In genomic region chr17:12804584-12805445, GRCm38 (mm10) we compare ENCODE assay signal across 20 mouse cellular contexts. TPM values are rescaled to one million over a fixed set of nuclear protein-coding genes. Genes with fewer than 3 reads are reported as not detected.
A peak's percentile ranks its signal among the peaks of the same experiment; 100 is the strongest.
DNase-seq lines count a peak whose midpoint lies in the region; ATAC-seq lines count a peak whose summit lies in the region.
"Had no signal": no experiment of that assay in that cellular context is flagged by ENCODE, and none has a peak within 500 bp of the region (broad histone marks: within the 10 kb centered on the region; RNA-seq: fewer than 3 reads in every experiment).

No protein-coding gene starts in this region.

- no peak for ATAC-seq in heart, embryonic 11.5 days (replicated peaks; ENCODE audit: insufficient number of reproducible peaks, low FRiP score, low TSS enrichment)

- no peak overlapping the region for H3K4me2 ChIP-seq in heart, embryonic 11.5 days
- H3K4me2 ChIP-seq: hindbrain, embryonic 12.5 days; lung, embryonic 14.5 days had no signal

- H3K27me3 ChIP-seq in heart, embryonic 11.5 days (ENCODE audit: control insufficient read depth, insufficient read depth, low read length), result no peaks in the 10 kb centered on the region
- H3K27me3 ChIP-seq: CH12.LX; hindbrain, embryonic 12.5 days had no signal

- H3K36me3 ChIP-seq in heart, embryonic 11.5 days (ENCODE audit: control insufficient read depth, insufficient read depth, low read length), result no peaks in the 10 kb centered on the region
- H3K36me3 ChIP-seq: hindbrain, embryonic 12.5 days; midbrain, embryonic 10.5 days had no signal

- H3K27ac ChIP-seq in heart, embryonic 11.5 days (ENCODE audit: low read depth, low read length), result 0 out of 2 replicates have a peak overlapping the region, but pooled peaks have one; percentile 15
- H3K27ac ChIP-seq: embryonic facial prominence, embryonic 10.5 days; gastrocnemius, adult 2 months; heart, adult 2 months; hindbrain, embryonic 12.5 days; midbrain, embryonic 10.5 days had no signal

- DNase-seq in adrenal gland, adult (ENCODE audit: inconsistent age in 2 of 2, low spot score in 1 of 2), result peak; percentile 71 to 83
- DNase-seq in adrenal gland, postnatal 25 days, result no peak
- no peak for DNase-seq in heart, adult 8-10 months (ENCODE audit: low spot score)
- peak; percentile 30 for DNase-seq in testis, postnatal 10 days (ENCODE audit: low spot score)
- DNase-seq in testis, postnatal 14 days (ENCODE audit: low spot score), result no peak
- no peak for DNase-seq in urinary bladder, adult 2 months (ENCODE audit: low spot score)
- no peak for DNase-seq in kidney, postnatal 10 days
- DNase-seq: cerebellum, adult 9-10 months; gastrocnemius, adult 2 months; kidney, adult 8-10 months; lung, embryonic 14.5 days; lung, postnatal 4 days; retina, postnatal 1 day; thymus, postnatal 14 days had no signal

- no peak overlapping the region for H3K4me3 ChIP-seq in heart, embryonic 11.5 days (ENCODE audit: low read depth, low read length)
- H3K4me3 ChIP-seq: embryonic facial prominence, embryonic 10.5 days; gastrocnemius, adult 2 months; heart, adult 2 months; hindbrain, embryonic 12.5 days; midbrain, embryonic 10.5 days had no signal

- no peak overlapping the region for H3K9ac ChIP-seq in heart, embryonic 11.5 days (ENCODE audit: low read depth, low read length)
- H3K9ac ChIP-seq: hindbrain, embryonic 12.5 days; lung, embryonic 14.5 days had no signal

- peaks cover 10% of the 10 kb centered on the region for H3K4me1 ChIP-seq in heart, embryonic 11.5 days (ENCODE audit: control insufficient read depth, insufficient read depth, low read length)
- H3K4me1 ChIP-seq: hindbrain, embryonic 12.5 days; midbrain, embryonic 10.5 days had no signal

- H3K9me3 ChIP-seq in heart, embryonic 11.5 days (replicated peaks; ENCODE audit: control insufficient read depth, low read length), result no peaks in the 10 kb centered on the region
- H3K9me3 ChIP-seq: embryonic facial prominence, embryonic 10.5 days; hindbrain, embryonic 12.5 days; midbrain, embryonic 10.5 days had no signal

RNA-seq across cellular contexts. Expression of gene Igf2r, which starts 35.4 kb away (rescaled TPM):
- total RNA-seq in adrenal gland, postnatal 25 days (2021), result 84.5 and 84.9 TPM in 2 replicates
- polyA plus RNA-seq in heart, embryonic 11.5 days (2014; fragmentation: Nextera tagmentation; extraction: Ambion mirVana), result 199 and 238 TPM in 2 replicates
- total RNA-seq in heart, adult 8-10 months (2022), result 100 to 1,000 TPM; 103 to 124 (median 118) TPM
- 35.4 and 51.7 TPM in 2 replicates for polyA plus RNA-seq in urinary bladder, adult 2 months (2012; rRNA removed)

Comparison
In these comparisons a context has a peak if more than half of its experiments do, and no peak if none do; other contexts are left out.
1. DNase-seq: peak in adrenal gland, adult (2 of 2) and testis, postnatal 10 days (single experiment); none in adrenal gland, postnatal 25 days (single experiment), heart, adult 8-10 months (single experiment), testis, postnatal 14 days (single experiment), urinary bladder, adult 2 months (single experiment) and kidney, postnatal 10 days (single experiment).